Mouse (Mus musculus): ENCODE data around the gene Nrxn1.

DNA sequence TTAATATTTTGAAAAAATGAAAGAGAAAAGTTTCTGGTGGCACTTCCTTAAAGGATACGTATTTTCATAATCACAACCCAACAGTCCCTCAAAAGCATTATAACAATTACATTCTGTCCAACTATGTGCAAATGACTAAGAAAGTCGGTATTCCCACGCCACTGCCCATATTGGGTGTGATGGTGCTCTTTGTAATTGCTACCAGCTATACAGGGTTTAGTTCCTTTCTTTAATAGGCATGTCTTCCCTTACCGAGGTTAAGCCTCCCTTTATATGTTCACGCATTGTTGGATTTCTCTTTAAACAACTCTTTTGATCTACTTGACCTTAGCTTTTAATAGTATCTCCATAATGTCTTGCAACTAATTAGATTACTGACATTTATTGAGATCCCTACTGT lies 18.1 kb downstream of the Nrxn1 start:
- TF ChIP-seq POLR2A (IDR thresholded peaks at IDR 0.05; ENCODE audit: insufficient read depth, low read depth, low read length) (no peak), CTCF (IDR thresholded peaks at IDR 0.05; ENCODE audit: insufficient read depth, low read depth, low read length) (no peak)
